Mouse (Mus musculus) left cerebral cortex, postnatal 10 days (tissue): ENCODE measurements around the gene Stat6. TPM values are rescaled to one million over a fixed set of nuclear protein-coding genes. Genes with fewer than 3 reads are reported as not detected.

Experiments used
- DNase-seq, 2 experiments: peaks; one replicate each; pipeline ENCODE4 v3.0.0; 2021 to 2022; ENCODE audit warnings: low spot score in 2 of 2, mixed read lengths in 1 of 2; ENCODE audit errors: extremely low spot score in 1 of 2
- intact Hi-C: fragments of 180-260 bp; cut with DNase I; formaldehyde crosslinking; loops from one replicate; pipeline ENCODE4 v1.15.1; 2025
- total RNA-seq, 2 experiments: library from RNA; stranded (reverse); gene quantifications; 2 replicates each; pipeline ENCODE4 v1.2.3; 2021

The Stat6 gene
- total RNA-seq, 2 experiments from 2014 or later = 9.4 to 10.2 TPM

DNA sequence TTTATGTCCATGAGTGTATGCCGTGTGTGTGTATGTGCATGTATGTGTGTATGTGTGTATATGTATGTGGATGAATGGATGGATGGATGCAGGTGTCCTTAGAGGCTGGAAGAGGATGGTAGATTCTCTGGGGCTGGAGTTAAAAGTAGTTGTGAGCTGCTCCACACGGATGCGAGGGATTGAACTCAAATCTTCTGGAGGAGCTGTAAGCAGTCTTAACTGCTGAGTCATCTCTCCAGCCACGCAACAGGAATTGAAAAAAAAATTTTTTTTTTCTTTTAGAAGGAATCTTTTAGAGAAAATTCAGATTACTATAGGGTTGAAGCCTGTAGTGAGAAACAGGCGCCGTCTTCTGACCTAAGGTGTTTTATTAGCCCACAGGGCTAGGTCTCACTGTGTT lies 40.1 kb downstream of the Stat6 start:
- DNase-seq = no peak
- intact Hi-C loops = loop anchor here (10.0 kb wide), 1 partner anchor 322 kb away; the partner anchor contains the start of gene Hsd17b6

GRCm38 (mm10) chr10:127691053-127691452 lies 48.3 kb downstream of the Stat6 start:
- intact Hi-C loops = no loop called here
- DNase-seq = no peak

- intact Hi-C loops = loop anchor here (5.0 kb wide), 1 partner anchor 38 kb away; no protein-coding TSS in a partner anchor
- DNase-seq = no peak
These were observed 51.9 kb downstream of the Stat6 start for GRCm38 (mm10) chr10:127694636-127695035.

DNA sequence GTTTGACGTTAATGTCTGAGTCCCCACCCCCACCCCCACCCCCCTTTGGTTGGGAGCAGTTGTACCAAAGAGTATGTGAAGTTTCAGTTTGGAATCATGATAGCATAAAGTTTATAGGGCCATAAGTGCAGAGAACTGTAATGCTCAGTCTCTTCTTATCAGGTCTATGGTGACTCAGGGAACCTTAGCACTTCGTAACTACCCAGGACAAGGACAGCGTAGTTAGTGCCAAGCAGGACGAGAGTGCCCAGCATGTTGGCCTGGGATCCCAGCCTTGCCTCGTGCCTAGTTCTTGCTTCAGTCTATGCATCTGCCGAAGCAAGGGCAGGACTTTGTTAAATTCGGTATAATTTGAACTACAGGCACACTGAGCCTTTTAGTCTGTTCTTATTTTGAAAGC lies 53.0 kb downstream of the Stat6 start:
- no peak for DNase-seq
- intact Hi-C loops = loop anchor here (5.0 kb wide), 1 partner anchor 37 kb away; no protein-coding TSS in a partner anchor

DNA sequence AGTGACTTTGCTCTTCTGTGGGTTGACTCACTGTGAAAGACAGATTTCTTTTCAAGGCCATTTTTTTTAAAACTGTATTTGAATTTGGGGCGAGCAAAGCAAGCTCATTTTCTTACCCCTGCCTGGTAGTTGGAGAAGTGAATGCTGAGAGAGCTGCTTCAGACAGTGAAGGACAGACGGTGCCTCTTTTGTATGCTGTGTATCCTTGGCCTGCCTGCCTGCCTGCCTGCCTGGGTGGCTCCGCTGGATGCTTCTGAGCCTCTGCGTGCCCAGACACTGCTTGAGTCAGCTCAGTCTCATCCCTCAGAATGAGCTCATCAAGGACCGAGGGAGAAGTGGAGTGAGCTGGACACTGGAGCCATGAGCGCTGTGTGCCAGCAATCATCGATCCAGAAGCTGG lies 56.2 kb downstream of the Stat6 start:
- intact Hi-C loops = loop anchor here (5.0 kb wide), 1 partner anchor 33 kb away; no protein-coding TSS in a partner anchor
- no peak for DNase-seq

- intact Hi-C loops = no loop called here
- no peak for DNase-seq
These were observed 60.5 kb downstream of the Stat6 start for GRCm38 (mm10) chr10:127703299-127703698.

DNA sequence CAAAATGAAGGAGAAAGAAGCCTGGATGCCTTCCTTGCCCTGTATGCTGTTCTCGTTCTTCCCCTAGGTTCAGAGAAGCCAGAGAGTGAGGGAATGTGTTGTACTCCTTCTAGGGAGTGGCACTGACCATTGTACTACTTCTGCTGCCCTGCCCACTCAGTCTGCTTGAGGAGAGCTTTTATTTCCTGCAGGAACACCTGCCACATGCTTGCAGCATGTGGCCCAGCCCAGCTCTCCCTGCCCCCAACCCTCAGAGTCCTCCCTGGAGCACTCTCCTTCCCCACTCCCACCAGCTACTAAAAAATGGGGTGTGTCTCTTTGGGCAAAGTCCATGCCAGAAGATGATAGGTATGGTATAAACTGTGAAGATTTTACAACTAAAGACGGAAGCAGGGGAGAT lies 61.5 kb downstream of the Stat6 start:
- no peak for DNase-seq
- intact Hi-C loops = no loop called here

DNA sequence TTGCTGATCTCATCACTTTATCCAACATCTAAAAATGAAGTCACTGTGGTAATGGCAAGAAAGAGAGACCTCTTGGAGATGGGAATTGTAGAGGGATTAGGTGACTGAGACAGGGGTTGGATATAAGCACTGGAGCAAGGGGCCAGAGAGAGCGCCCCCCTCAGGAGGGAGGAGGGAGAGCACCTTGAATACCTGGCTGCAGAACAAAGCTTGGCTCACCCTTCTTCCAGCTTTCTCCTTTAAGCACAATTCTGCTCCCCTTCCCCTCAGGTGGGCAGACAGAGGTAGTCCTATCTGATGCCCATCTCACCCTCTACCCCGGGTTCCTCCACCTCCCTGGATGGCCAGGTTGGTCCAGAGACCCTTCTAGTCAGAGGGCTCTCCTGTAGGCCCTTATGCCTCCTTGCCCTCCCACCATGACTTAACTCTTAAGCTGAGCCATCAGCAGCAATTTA lies 62.0 kb downstream of the Stat6 start, which contains the start of gene Myo1a:
TSS of gene Myo1a (plus strand) at position 405 of the 455 bp plus-strand sequence.
- no peak for DNase-seq
- intact Hi-C loops = no loop called here

- DNase-seq = no peak
- intact Hi-C loops = no loop called here
These were observed 63.0 kb downstream of the Stat6 start for GRCm38 (mm10) chr10:127705783-127706182.

- intact Hi-C loops = no loop called here
- DNase-seq = no peak
These were observed 64.9 kb downstream of the Stat6 start for GRCm38 (mm10) chr10:127707721-127708120.

DNA sequence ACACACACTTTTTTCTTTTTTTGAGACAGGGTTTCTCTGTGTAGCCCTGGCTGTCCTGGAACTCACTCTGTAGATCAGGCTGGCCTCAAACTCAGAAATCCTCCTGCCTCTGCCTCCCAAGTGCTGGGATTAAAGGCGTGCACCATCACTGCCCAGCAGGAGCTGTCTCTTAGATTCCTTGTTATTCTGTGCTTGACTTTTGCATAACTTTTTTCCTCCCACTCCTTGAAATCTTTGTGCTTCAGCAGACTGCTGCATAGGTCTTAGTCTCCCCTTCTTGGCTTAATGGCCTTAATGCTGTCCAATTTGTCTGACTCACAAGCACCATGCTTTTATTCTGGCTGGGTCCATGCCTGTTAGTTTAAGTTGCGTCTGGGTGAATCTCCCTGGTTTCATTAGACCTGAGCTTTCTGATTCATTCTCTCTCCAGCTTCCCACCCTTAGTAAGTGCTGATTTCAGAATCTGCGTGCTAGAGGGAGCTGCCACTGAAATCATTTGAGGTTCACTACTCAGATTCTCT lies 66.1 kb downstream of the Stat6 start:
- intact Hi-C loops = no loop called here
- no peak for DNase-seq

DNA sequence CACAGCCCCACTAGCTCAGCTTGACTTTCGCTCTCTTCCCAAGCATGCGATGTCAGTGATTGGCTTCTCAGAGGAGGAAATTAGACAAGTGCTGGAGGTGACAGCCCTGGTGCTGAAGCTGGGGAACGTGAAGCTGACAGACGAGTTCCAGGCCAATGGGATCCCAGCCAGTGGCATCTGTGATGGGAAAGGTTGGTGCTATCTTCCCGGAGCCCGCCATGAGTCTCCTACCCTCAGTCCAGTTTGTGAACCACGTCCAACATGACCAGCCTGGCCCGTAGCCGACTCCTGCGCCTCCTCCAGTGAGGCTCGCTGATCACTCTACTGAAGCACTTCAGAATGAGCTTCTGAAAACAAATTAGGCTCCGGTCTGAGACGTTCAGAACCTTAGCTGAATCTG lies 67.5 kb downstream of the Stat6 start:
- intact Hi-C loops = no loop called here
- no peak for DNase-seq

Other genes starting within 250 kb of the Stat6 start
- gene Stac3, start 141.3 kb upstream of the Stat6 start, total RNA-seq = 1 to 10 TPM; 4.1 to 7.5 TPM
- gene Ndufa4l2, start 128.0 kb upstream of the Stat6 start, total RNA-seq = 1 to 10 TPM; 6.0 to 7.0 TPM
- 10 to 100 TPM; 28.3 to 32.8 TPM for gene Shmt2, start 120.5 kb upstream of the Stat6 start, total RNA-seq
- 1 to 10 TPM; 5.8 to 8.5 TPM for gene Nxph4, start 108.4 kb upstream of the Stat6 start, total RNA-seq
- 100 to 1,000 TPM; 264 to 283 TPM for gene Lrp1, start 21.8 kb upstream of the Stat6 start, total RNA-seq
- 1 to 10 TPM; 3.4 to 4.4 TPM for gene Nemp1, start 23.9 kb downstream of the Stat6 start, total RNA-seq
- gene Nab2, start 25.6 kb downstream of the Stat6 start, total RNA-seq = 10 to 100 TPM; 28.5 to 32.1 TPM
- gene Myo1a, start 62.2 kb downstream of the Stat6 start, total RNA-seq = under 1 TPM; 0.28 TPM
- 10 to 100 TPM; 14.5 to 17.8 TPM for gene Tac2, start 81.5 kb downstream of the Stat6 start, total RNA-seq
- 1 to 10 TPM; 8.8 to 10.0 TPM for gene Zbtb39, start 96.6 kb downstream of the Stat6 start, total RNA-seq
- 1 to 10 TPM; 1.3 to 1.6 TPM for gene Gpr182, start 108.7 kb downstream of the Stat6 start, total RNA-seq
- under 1 TPM; 0.19 to 0.28 TPM for gene Rdh1, start 116.7 kb downstream of the Stat6 start, total RNA-seq
- under 1 TPM in 1 of 2 experiments, not detected in 1; 0.24 TPM for gene Rdh16f1, start 116.8 kb downstream of the Stat6 start, total RNA-seq
- gene Rdh9, start 133.4 kb downstream of the Stat6 start, total RNA-seq = under 1 TPM; 0.47 to 0.66 TPM
- gene Rdh16, start 158.2 kb downstream of the Stat6 start, total RNA-seq = under 1 TPM; 0.21 to 0.39 TPM
- not detected for gene Rdh19, start 206.9 kb downstream of the Stat6 start, total RNA-seq
- not detected for gene Rdh16f2, start 223.5 kb downstream of the Stat6 start, total RNA-seq
- not detected for gene Rdh7, start 245.8 kb downstream of the Stat6 start, total RNA-seq